Mouse (Mus musculus): ENCODE measurements around the gene Polrmt.

GRCm38 (mm10) chr10:79723692-79724091 lies 22.7 kb downstream of the Polrmt start:
- TF ChIP-seq CHD2 (IDR thresholded peaks at IDR 0.05; ENCODE audit: low read depth, low read length) (no peak), HCFC1 (IDR thresholded peaks at IDR 0.05; ENCODE audit: borderline replicate concordance, insufficient read depth, low read length) (no peak), MAFK (IDR thresholded peaks at IDR 0.05; ENCODE audit: insufficient read depth, low read depth, low read length) (no peak), ZNF384 (IDR thresholded peaks at IDR 0.05; ENCODE audit: low read depth, low read length) (no peak)
